Mouse (Mus musculus): Measurements from ENCODE around the gene Tpsab1. TPM values are rescaled to one million over a fixed set of nuclear protein-coding genes. Genes with fewer than 3 reads are reported as not detected.

Gene Tpsab1
- polyA plus RNA-seq, 1 experiment from 2014 or later: not detected

DNA sequence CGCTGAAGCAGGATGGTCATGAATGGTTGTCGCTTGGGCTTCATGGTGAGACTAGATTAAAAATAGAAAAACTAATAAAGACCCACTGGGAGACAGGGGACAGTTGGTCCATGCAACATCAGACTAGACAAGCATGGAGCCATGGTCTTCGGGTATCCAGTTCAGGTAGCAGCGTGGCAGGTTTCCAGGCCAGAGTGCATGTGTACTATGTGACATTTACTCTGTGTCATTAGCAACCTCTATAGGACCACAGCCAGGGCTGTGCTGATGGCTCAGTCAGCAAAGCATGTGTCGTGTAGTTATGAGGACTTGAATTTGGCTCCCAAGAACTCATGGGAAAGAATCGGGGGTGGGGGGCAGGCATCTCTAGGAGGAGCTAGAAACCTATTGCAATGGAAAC lies 5.4 kb downstream of the Tpsab1 start:
- DNase-seq (ENCODE audit: low spot score) (no peak), ATAC-seq (ENCODE audit: low FRiP score) (no peak)
- WGBS: 85% methylated on average over 6 of the region's 6 CpGs
- no peaks in the 10 kb centered on the region for H3K9me3 ChIP-seq (ENCODE audit: control insufficient read depth, low read length)
- no peak overlapping the region for H3K4me3 ChIP-seq (ENCODE audit: low read depth, low read length)
- no peak overlapping the region for H3K4me2 ChIP-seq (replicated peaks; ENCODE audit: low read depth, low read length)
- H3K4me1 ChIP-seq (replicated peaks; ENCODE audit: control insufficient read depth, insufficient read depth, low read length): no peaks in the 10 kb centered on the region
- no peaks in the 10 kb centered on the region for H3K27me3 ChIP-seq (ENCODE audit: control insufficient read depth, insufficient read depth, low read length)
- H3K27ac ChIP-seq (ENCODE audit: low read depth, low read length): no peak overlapping the region
- no peaks in the 10 kb centered on the region for H3K36me3 ChIP-seq (ENCODE audit: control insufficient read depth, insufficient read depth, low read length)
- H3K9ac ChIP-seq (ENCODE audit: low read depth, low read length): no peak overlapping the region

DNA sequence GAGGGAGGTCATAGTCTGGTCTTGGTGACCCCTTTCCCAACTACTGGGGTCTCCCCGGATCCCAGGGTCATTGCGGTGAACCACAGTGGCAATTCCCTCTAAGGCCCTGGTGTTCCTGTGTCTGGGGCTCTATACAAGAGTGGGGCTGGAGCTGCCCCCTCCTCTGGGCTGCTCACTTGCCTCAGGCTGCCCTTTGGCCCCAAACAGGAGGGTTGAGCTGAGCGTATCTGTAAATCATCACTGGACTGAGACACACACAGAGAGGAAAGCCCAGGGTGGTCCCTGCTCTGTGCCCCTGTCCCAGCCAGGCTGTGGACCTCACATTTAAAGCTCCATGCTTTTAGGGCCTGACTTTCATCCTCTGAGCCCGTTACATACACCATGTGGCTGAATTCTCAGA lies 7.1 kb downstream of the Tpsab1 start:
- no peak overlapping the region for H3K4me3 ChIP-seq (ENCODE audit: low read depth, low read length)
- H3K9ac ChIP-seq (ENCODE audit: low read depth, low read length): no peak overlapping the region
- WGBS: 80% methylated on average over 4 of the region's 4 CpGs
- no peaks in the 10 kb centered on the region for H3K9me3 ChIP-seq (ENCODE audit: control insufficient read depth, low read length)
- H3K4me1 ChIP-seq (replicated peaks; ENCODE audit: control insufficient read depth, insufficient read depth, low read length): no peaks in the 10 kb centered on the region
- DNase-seq (ENCODE audit: low spot score) (no peak), ATAC-seq (ENCODE audit: low FRiP score) (no peak)
- H3K36me3 ChIP-seq (ENCODE audit: control insufficient read depth, insufficient read depth, low read length): no peaks in the 10 kb centered on the region
- H3K27ac ChIP-seq (ENCODE audit: low read depth, low read length): no peak overlapping the region
- no peaks in the 10 kb centered on the region for H3K27me3 ChIP-seq (ENCODE audit: control insufficient read depth, insufficient read depth, low read length)
- H3K4me2 ChIP-seq (replicated peaks; ENCODE audit: low read depth, low read length): no peak overlapping the region

DNA sequence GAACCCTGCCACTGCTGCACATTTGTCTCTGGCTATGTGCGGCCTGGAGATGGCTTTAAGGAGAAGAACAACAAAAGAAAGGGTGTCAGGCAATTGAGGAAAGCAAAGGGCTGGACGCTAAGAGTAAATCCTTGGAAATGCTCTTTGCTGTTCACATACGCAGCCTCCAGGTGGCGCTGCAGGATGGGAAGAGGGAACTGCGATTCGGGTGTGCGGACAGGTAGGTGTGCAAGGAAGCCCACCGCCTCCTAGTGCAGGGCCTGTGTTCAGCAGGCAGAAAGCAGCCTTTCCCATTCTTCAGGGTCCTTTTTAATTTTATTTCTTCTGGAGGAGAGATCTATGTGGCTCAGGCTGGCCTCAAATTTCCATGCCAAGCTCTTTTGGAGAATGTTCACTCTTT lies 11.4 kb downstream of the Tpsab1 start:
- H3K9ac ChIP-seq (ENCODE audit: low read depth, low read length): no peak overlapping the region
- H3K4me3 ChIP-seq (ENCODE audit: low read depth, low read length): no peak overlapping the region
- no peak overlapping the region for H3K4me2 ChIP-seq (replicated peaks; ENCODE audit: low read depth, low read length)
- ATAC-seq (ENCODE audit: low FRiP score) (no peak), DNase-seq (ENCODE audit: low spot score) (peak; percentile 89)
- no peaks in the 10 kb centered on the region for H3K27me3 ChIP-seq (ENCODE audit: control insufficient read depth, insufficient read depth, low read length)
- no peaks in the 10 kb centered on the region for H3K9me3 ChIP-seq (ENCODE audit: control insufficient read depth, low read length)
- H3K4me1 ChIP-seq (replicated peaks; ENCODE audit: control insufficient read depth, insufficient read depth, low read length): no peaks in the 10 kb centered on the region
- WGBS: 3% methylated on average over 8 of the region's 8 CpGs
- no peaks in the 10 kb centered on the region for H3K36me3 ChIP-seq (ENCODE audit: control insufficient read depth, insufficient read depth, low read length)
- no peak overlapping the region for H3K27ac ChIP-seq (ENCODE audit: low read depth, low read length)

DNA sequence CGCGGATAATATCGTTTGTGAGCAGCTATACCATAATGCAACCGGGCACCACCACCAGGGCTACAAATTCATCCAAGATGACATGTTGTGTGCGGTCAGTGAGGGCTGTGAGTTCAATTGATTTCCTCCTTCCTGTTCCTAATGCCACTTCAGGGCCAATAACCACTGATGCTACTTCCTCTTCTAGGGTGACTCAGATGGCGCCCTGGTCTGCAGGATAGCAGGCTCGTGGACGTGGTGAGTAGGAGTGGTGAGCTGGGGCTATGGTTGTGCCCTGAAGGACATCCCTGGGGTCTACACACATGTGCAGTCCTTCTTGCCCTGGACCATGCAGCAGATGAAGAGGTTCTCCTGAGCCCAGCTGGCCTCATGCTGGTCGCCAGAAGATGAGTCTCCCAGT lies 13.0 kb downstream of the Tpsab1 start:
- Histone ChIP-seq H3K27me3 (ENCODE audit: control insufficient read depth, insufficient read depth, low read length) (no peaks in the 10 kb centered on the region), H3K9me3 (ENCODE audit: control insufficient read depth, low read length) (no peaks in the 10 kb centered on the region), H3K4me1 (replicated peaks; ENCODE audit: control insufficient read depth, insufficient read depth, low read length) (no peaks in the 10 kb centered on the region), H3K9ac (ENCODE audit: low read depth, low read length) (no peak overlapping the region), H3K4me2 (replicated peaks; ENCODE audit: low read depth, low read length) (no peak overlapping the region), H3K36me3 (ENCODE audit: control insufficient read depth, insufficient read depth, low read length) (no peaks in the 10 kb centered on the region), H3K27ac (ENCODE audit: low read depth, low read length) (no peak overlapping the region), H3K4me3 (ENCODE audit: low read depth, low read length) (no peak overlapping the region)
- 83% methylated on average over 9 of the region's 9 CpGs for WGBS
- no peak for DNase-seq (ENCODE audit: low spot score)
- no peak for ATAC-seq (ENCODE audit: low FRiP score)

DNA sequence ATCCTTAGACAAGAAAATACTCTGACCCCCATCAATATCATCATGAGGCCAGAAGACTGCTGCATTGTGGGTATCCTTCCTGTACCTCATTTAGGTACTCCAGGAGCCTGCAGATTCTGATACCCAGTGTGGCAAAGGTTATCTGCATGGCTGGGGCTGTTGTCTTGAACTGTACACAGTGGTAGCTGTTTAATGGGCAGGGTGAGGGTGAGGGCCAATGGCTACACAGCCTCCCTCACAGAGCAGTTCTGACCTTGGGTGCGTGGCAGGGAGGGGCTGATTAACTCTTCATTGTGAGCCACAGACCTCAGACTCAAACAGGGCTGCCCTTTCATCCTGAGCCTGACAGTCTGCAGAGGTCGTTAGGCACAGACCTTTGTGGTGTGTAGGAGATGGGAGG lies 22.4 kb downstream of the Tpsab1 start:
- WGBS: 22% methylated on average over 2 of the region's 2 CpGs
- Histone ChIP-seq H3K4me3 (ENCODE audit: low read depth, low read length) (no peak overlapping the region), H3K4me1 (replicated peaks; ENCODE audit: control insufficient read depth, insufficient read depth, low read length) (no peaks in the 10 kb centered on the region), H3K9ac (ENCODE audit: low read depth, low read length) (no peak overlapping the region), H3K4me2 (replicated peaks; ENCODE audit: low read depth, low read length) (no peak overlapping the region), H3K27me3 (ENCODE audit: control insufficient read depth, insufficient read depth, low read length) (no peaks in the 10 kb centered on the region), H3K9me3 (ENCODE audit: control insufficient read depth, low read length) (no peaks in the 10 kb centered on the region), H3K36me3 (ENCODE audit: control insufficient read depth, insufficient read depth, low read length) (no peaks in the 10 kb centered on the region), H3K27ac (ENCODE audit: low read depth, low read length) (no peak overlapping the region)
- no peak for ATAC-seq (ENCODE audit: low FRiP score)
- DNase-seq (ENCODE audit: low spot score): no peak

DNA sequence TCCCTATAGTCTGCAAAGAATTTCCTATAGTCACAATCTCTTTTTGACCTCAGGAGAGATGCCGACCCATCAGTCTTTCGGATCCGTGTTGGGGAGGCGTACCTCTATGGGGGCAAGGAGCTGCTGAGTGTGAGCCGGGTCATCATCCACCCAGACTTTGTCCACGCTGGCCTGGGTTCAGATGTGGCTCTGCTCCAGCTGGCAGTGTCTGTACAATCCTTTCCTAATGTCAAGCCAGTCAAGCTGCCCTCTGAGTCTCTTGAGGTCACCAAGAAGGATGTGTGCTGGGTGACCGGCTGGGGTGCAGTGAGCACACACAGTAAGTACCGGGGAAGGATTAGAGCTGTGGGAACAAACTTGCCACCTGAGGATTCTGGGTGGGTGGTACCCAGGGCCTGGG lies 24.5 kb downstream of the Tpsab1 start:
- WGBS: 86% methylated on average over 8 of the region's 8 CpGs

DNA sequence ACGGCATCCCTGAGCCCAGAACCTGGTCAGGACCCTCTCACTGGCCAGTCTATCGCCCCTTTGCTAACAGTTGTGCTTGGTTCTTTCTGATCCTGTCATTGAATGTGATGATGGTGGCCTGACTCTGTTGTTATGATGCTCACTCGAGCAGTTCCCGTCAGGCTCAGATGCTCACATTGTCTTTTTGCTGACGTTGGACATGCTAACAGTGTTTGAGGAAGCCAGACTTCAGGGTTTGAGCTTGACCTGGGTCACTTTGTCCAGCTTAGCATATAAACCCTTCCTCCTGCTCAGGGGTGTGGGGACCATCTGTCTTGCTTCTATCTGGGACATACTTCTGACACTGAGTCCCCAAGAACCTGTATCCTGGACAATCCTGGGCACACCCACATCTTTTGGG lies 27.0 kb downstream of the Tpsab1 start, which contains the start of gene Prss29:
TSS of gene Prss29 (plus strand) at position 301 of the 400 bp plus-strand sequence.
- Histone ChIP-seq H3K9me3 (ENCODE audit: control insufficient read depth, low read length) (no peaks in the 10 kb centered on the region), H3K27me3 (ENCODE audit: control insufficient read depth, insufficient read depth, low read length) (no peaks in the 10 kb centered on the region), H3K36me3 (ENCODE audit: control insufficient read depth, insufficient read depth, low read length) (no peaks in the 10 kb centered on the region), H3K27ac (ENCODE audit: low read depth, low read length) (no peak within 1 kb of the TSS), H3K4me1 (replicated peaks; ENCODE audit: control insufficient read depth, insufficient read depth, low read length) (no peaks in the 10 kb centered on the region), H3K4me2 (replicated peaks; ENCODE audit: low read depth, low read length) (no peak within 1 kb of the TSS), H3K4me3 (ENCODE audit: low read depth, low read length) (no peak within 1 kb of the TSS), H3K9ac (ENCODE audit: low read depth, low read length) (no peak within 1 kb of the TSS)
- 85% methylated on average over 5 of the region's 5 CpGs for WGBS
- DNase-seq (ENCODE audit: low spot score): no peak
- no peak for ATAC-seq (ENCODE audit: low FRiP score)

More for the DNA sequence above, 24.5 kb downstream of the Tpsab1 start:
- no peak overlapping the region for H3K27ac ChIP-seq (ENCODE audit: low read depth, low read length)
- no peaks in the 10 kb centered on the region for H3K4me1 ChIP-seq (replicated peaks; ENCODE audit: control insufficient read depth, insufficient read depth, low read length)
- H3K36me3 ChIP-seq (ENCODE audit: control insufficient read depth, insufficient read depth, low read length): no peaks in the 10 kb centered on the region
- no peak overlapping the region for H3K9ac ChIP-seq (ENCODE audit: low read depth, low read length)
- DNase-seq (ENCODE audit: low spot score) (no peak), ATAC-seq (ENCODE audit: low FRiP score) (no peak)
- no peaks in the 10 kb centered on the region for H3K9me3 ChIP-seq (ENCODE audit: control insufficient read depth, low read length)
- no peaks in the 10 kb centered on the region for H3K27me3 ChIP-seq (ENCODE audit: control insufficient read depth, insufficient read depth, low read length)
- no peak overlapping the region for H3K4me3 ChIP-seq (ENCODE audit: low read depth, low read length)
- no peak overlapping the region for H3K4me2 ChIP-seq (replicated peaks; ENCODE audit: low read depth, low read length)

DNA sequence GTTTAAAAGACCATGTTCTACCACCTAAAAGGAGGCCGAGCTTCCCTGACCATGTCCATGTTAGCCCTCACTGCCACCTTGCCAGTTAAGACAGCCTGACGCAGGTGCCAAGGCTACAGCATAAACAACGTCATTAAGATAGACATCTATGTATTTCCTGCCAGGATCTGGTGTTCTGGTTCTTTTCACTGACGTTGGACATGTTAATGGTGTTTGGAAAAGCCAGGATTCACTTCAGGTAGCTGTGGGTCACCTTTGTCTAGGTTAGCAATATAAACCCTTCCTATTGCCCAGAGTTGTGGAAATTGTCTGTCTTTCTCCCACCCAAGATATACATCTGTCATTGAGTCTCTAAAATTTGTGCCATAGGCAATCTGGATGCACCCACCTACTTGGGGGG lies 37.0 kb downstream of the Tpsab1 start, which contains the start of gene Prss28:
TSS of gene Prss28 (plus strand) at position 301 of the 400 bp plus-strand sequence.
- no peaks in the 10 kb centered on the region for H3K27me3 ChIP-seq (ENCODE audit: control insufficient read depth, insufficient read depth, low read length)
- no peak within 1 kb of the TSS for H3K4me2 ChIP-seq (replicated peaks; ENCODE audit: low read depth, low read length)
- ATAC-seq (ENCODE audit: low FRiP score): no peak
- no peak within 1 kb of the TSS for H3K27ac ChIP-seq (ENCODE audit: low read depth, low read length)
- DNase-seq (ENCODE audit: low spot score): no peak
- H3K36me3 ChIP-seq (ENCODE audit: control insufficient read depth, insufficient read depth, low read length): no peaks in the 10 kb centered on the region
- H3K4me3 ChIP-seq (ENCODE audit: low read depth, low read length): no peak within 1 kb of the TSS
- no peaks in the 10 kb centered on the region for H3K4me1 ChIP-seq (replicated peaks; ENCODE audit: control insufficient read depth, insufficient read depth, low read length)
- H3K9me3 ChIP-seq (ENCODE audit: control insufficient read depth, low read length): no peaks in the 10 kb centered on the region
- 93% methylated on average over 4 of the region's 4 CpGs for WGBS
- H3K9ac ChIP-seq (ENCODE audit: low read depth, low read length): no peak within 1 kb of the TSS

DNA sequence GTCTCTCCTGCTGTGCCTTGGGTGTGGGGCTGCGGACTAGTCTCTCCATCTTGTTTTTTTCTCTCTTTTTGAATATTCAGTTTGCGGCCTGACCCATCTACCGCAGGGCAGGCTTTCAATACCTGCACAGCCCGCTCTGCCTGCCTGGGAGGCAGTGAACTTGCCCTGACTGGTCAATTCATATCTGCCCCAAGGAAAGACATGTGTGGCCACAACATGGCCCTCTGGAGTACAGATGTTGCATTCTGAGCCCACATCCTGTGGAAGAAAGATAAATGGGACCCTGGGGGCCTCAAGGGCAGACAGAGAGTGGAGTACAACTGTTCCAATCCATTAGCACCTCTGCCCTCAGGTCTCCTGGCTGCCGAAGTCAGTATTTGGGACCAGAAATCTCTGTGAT lies 47.3 kb downstream of the Tpsab1 start, which contains the start of gene Prss34:
TSS of gene Prss34 (plus strand) at position 301 of the 400 bp plus-strand sequence.
- Histone ChIP-seq H3K36me3 (ENCODE audit: control insufficient read depth, insufficient read depth, low read length) (no peaks in the 10 kb centered on the region), H3K9me3 (ENCODE audit: control insufficient read depth, low read length) (no peaks in the 10 kb centered on the region), H3K4me1 (replicated peaks; ENCODE audit: control insufficient read depth, insufficient read depth, low read length) (no peaks in the 10 kb centered on the region), H3K4me2 (replicated peaks; ENCODE audit: low read depth, low read length) (no peak within 1 kb of the TSS), H3K9ac (ENCODE audit: low read depth, low read length) (no peak within 1 kb of the TSS), H3K4me3 (ENCODE audit: low read depth, low read length) (no peak within 1 kb of the TSS), H3K27ac (ENCODE audit: low read depth, low read length) (no peak within 1 kb of the TSS), H3K27me3 (ENCODE audit: control insufficient read depth, insufficient read depth, low read length) (no peaks in the 10 kb centered on the region)
- ATAC-seq (ENCODE audit: low FRiP score) (no peak), DNase-seq (ENCODE audit: low spot score) (no peak)
- 77% methylated on average over 5 of the region's 5 CpGs for WGBS

All from hindbrain, embryonic 11.5 days (tissue).